Mouse (Mus musculus) liver, embryonic 12.5 days (tissue): ENCODE measurements around the gene Fcho2. TPM values are rescaled to one million over a fixed set of nuclear protein-coding genes. Genes with fewer than 3 reads are reported as not detected.
"Not testable (repeated sequence)": the region's sequence is repeated elsewhere in the genome, so short reads cannot be mapped to it uniquely, and the experiment has no call there.

Experiments
- ATAC-seq: fragments of 200-750 bp; cut with Nextera tagmentation; 2 replicates; pipeline ENCODE4 v1.8.0; 2017; ENCODE audit warnings: moderate number of reproducible peaks, mild to moderate bottlenecking, moderate library complexity
- H3K27ac ChIP-seq: fragments of 300-500 bp; sonication (generic); 2 replicates; pipeline ENCODE4 v1.5.1; 2016; ENCODE audit warnings: mild to moderate bottlenecking
- H3K27me3 ChIP-seq: fragments of 300-500 bp; sonication (generic); replicated peaks from 2 replicates; pipeline ENCODE4 v1.6.1; 2016; ENCODE audit warnings: mild to moderate bottlenecking, moderate library complexity
- H3K36me3 ChIP-seq: fragments of 300-500 bp; sonication (generic); 2 replicates; pipeline ENCODE4 v1.6.1; 2016; ENCODE audit warnings: mild to moderate bottlenecking, moderate library complexity
- H3K4me1 ChIP-seq: fragments of 300-500 bp; sonication (generic); 2 replicates; pipeline ENCODE4 v1.6.1; 2016
- H3K4me2 ChIP-seq: fragments of 300-500 bp; sonication (generic); 2 replicates; pipeline ENCODE4 v1.6.1; 2016; ENCODE audit warnings: mild to moderate bottlenecking, moderate library complexity
- H3K4me3 ChIP-seq: fragments of 300-500 bp; sonication (generic); 2 replicates; pipeline ENCODE4 v1.5.1; 2016; ENCODE audit warnings: mild to moderate bottlenecking, moderate library complexity
- H3K9ac ChIP-seq: fragments of 300-500 bp; sonication (generic); 2 replicates; pipeline ENCODE4 v1.6.1; 2016; ENCODE audit warnings: mild to moderate bottlenecking, moderate library complexity
- H3K9me3 ChIP-seq: fragments of 300-500 bp; sonication (generic); replicated peaks from 2 replicates; pipeline ENCODE4 v1.6.1; 2016; ENCODE audit warnings: mild to moderate bottlenecking, moderate library complexity
- WGBS: fragments of 180-500 bp; shearing (Covaris S2); methylation state at CpG from one replicate; pipeline ENCODE4 v1.1.7; 2016; ENCODE audit not compliant: insufficient replicate concordance; 5-methylcytosine and 5-hydroxymethylcytosine counted together
- polyA plus RNA-seq: library from polyadenylated mRNA; unstranded; fragments of >200 nt; fragmentation: Nextera tagmentation; extraction: Ambion mirVana; gene quantifications from 2 replicates; pipeline ENCODE4 v1.2.1, GENCODE M21; 2016

Gene Fcho2
- 27.4 and 29.4 TPM in 2 replicates for polyA plus RNA-seq

DNA sequence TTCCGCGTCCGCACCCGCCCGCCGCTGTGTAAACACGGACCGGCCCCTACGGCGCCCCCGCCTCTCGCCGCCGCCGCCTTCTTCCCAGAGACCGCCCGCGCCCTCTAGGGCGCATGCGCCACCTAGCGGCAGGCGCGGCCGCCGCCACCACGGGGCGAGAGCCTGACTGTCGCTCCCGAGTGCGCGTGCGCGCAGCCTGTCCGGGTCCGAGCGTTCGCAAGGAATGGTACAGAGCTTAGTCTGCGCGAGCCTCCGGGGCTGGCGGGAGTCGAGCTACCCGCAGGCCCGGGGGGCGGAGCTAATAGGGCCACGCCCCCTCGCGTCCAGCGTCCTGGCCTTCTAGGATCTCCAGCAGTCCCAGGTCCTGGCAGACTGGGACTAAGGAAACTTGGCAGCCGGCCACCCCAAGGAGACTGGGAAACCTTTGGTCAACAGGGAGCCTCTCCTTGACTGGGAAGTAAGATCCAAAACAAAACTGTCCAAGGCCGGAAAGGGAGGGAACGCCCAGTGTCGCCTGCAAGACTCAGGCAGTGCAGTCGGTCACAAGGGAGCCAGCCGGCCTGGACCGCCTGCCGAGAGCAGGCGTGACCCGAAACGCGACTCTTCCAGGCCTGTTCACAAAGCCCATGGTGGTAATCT is at the start of gene Fcho2:
Fcho2 (minus strand) TSS at position 303 of the 639 bp plus-strand sequence.
- Histone ChIP-seq H3K27me3 (no peaks in the 10 kb centered on the region), H3K36me3 (no peaks in the 10 kb centered on the region), H3K27ac (peak within 1 kb of the TSS; percentile 99), H3K4me3 (peak within 1 kb of the TSS; percentile 99), H3K9me3 (no peaks in the 10 kb centered on the region), H3K4me2 (peak within 1 kb of the TSS; percentile 68), H3K9ac (peak within 1 kb of the TSS; percentile 100), H3K4me1 (peaks cover 35% of the 10 kb centered on the region)
- peak; percentile 96 for ATAC-seq
- WGBS, result under 1% methylated on average over 57 of the region's 61 CpGs

DNA sequence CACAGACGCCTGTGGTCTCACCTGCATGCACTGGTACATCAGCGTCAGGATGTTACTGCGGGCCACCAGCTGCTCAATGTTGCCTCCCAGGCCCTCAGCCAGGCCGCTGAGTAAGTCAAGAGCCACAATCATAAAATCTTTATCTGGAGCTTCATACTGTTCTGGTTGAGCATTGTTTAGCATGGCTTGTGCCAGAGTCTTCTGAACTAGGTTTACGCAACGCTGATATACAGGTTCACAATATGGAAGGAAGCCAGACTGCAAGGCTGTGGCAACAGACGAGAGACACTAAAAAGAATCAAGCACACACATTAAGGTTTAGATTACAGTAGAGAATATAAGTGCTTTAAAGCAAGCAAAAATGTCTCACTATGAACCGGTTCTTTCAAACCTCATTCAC is 40.0 kb upstream of the Fcho2 start:
- H3K4me2 ChIP-seq, result no peak overlapping the region
- no peaks in the 10 kb centered on the region for H3K4me1 ChIP-seq
- H3K27me3 ChIP-seq, result no peaks in the 10 kb centered on the region
- ATAC-seq, result no peak
- no peak overlapping the region for H3K4me3 ChIP-seq
- H3K27ac ChIP-seq, result no peak overlapping the region
- no peaks in the 10 kb centered on the region for H3K9me3 ChIP-seq
- H3K9ac ChIP-seq, result no peak overlapping the region
- 85% methylated on average over 8 of the region's 8 CpGs for WGBS
- peaks cover 85% of the 10 kb centered on the region for H3K36me3 ChIP-seq

DNA sequence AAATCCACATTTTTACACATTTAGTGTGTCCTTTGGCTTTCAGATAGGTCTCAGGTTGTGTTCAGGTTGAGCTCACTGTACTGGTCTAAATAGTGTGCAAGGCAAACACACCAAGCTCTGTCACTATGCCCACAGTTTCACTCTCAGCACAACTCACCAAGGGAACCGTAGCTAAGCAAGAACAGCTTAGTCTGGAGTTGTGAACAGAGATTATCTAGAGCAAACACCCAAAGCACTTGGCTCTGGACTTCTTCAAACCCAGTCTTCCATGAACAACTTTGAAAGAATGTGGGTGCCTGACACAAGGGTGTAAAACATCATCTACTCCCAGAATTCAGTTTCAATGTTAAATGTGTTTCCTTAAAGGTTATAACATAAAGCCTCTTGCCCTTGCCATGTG is 30.5 kb upstream of the Fcho2 start:
- no peak for ATAC-seq
- 64% methylated on average over 1 of the region's 1 CpGs for WGBS
- no peaks in the 10 kb centered on the region for H3K9me3 ChIP-seq
- H3K4me1 ChIP-seq, result no peaks in the 10 kb centered on the region
- no peaks in the 10 kb centered on the region for H3K27me3 ChIP-seq
- H3K36me3 ChIP-seq, result peaks cover 70% of the 10 kb centered on the region
- H3K27ac ChIP-seq, result no peak overlapping the region
- H3K4me2 ChIP-seq, result no peak overlapping the region
- H3K9ac ChIP-seq, result no peak overlapping the region
- H3K4me3 ChIP-seq, result no peak overlapping the region

DNA sequence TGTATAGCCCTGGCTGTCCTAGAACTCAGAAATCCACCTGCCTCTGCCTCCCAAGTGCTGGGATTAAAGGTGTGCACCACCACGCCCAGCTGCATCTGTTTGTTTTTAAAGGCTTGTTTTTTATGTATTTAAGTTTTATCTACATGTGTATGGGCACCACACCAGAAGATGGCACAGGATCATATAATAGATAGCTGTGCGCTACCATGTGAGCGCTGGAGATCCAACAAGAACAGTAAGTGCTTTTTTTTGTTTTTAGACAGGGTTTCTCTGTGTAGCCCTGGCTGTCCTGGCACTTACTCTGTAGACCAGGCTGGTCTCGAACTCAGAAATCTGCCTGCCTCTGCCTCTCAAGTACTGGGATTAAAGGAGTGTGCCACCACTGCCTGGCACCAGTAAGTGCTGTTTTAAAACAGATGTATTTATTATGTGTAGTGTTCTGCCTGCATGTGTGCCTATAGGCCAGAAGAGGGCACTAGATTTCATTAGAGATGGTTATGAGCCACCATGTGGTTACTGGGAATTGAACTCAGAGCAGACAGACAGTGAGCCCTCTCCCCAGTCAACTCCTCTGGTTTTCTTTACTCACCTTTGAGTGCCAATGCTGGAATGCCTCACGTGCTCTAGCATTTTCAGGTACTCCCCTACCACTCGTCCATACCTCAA is 21.3 kb upstream of the Fcho2 start:
- Histone ChIP-seq H3K27me3 (no peaks in the 10 kb centered on the region), H3K9me3 (no peaks in the 10 kb centered on the region), H3K27ac (peak overlapping the region; percentile 50), H3K4me3 (no peak overlapping the region), H3K4me1 (peaks cover 29% of the 10 kb centered on the region), H3K9ac (no peak overlapping the region), H3K4me2 (peak overlapping the region; percentile 28), H3K36me3 (peaks cover 33% of the 10 kb centered on the region)
- WGBS, result 70% methylated on average over 6 of the region's 6 CpGs
- peak; percentile 25; the same call in 1 of the 2 replicates for ATAC-seq

DNA sequence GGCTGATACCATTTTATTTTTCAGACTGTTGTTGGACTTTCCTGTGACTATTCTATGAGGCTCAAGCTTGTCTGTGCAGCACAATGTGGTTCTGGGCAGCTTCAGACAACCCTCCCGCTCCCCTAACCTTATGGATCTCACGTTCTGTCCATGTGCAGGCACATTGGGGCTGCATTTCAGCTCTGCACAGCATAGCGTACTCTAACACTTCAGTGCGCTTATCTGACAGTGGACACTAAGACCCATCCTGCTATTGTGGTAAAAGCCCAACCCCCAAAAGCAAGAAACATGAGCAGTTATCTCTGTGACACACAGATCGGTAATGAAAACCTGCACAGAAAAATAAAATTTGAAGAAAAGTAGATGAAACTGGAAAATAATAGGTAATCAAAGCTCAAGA is 20.5 kb upstream of the Fcho2 start:
- Histone ChIP-seq H3K9me3 (no peaks in the 10 kb centered on the region), H3K27ac (peak overlapping the region; percentile 50; the same call in 1 of the 2 replicates), H3K4me1 (peaks cover 29% of the 10 kb centered on the region), H3K36me3 (peaks cover 28% of the 10 kb centered on the region), H3K4me2 (peak overlapping the region; percentile 28), H3K9ac (no peak overlapping the region), H3K4me3 (no peak overlapping the region), H3K27me3 (no peaks in the 10 kb centered on the region)
- peak; percentile 79 for ATAC-seq
- 20% methylated on average over 5 of the region's 5 CpGs for WGBS

GRCm38 (mm10) chr13:98834723-98835122 is 19.5 kb upstream of the Fcho2 start:
- Histone ChIP-seq H3K4me2 (no peak overlapping the region), H3K4me1 (peaks cover 29% of the 10 kb centered on the region), H3K9me3 (no peaks in the 10 kb centered on the region), H3K36me3 (peaks cover 19% of the 10 kb centered on the region), H3K27ac (no peak overlapping the region), H3K4me3 (no peak overlapping the region), H3K9ac (no peak overlapping the region), H3K27me3 (no peaks in the 10 kb centered on the region)
- 75% methylated on average over 3 of the region's 3 CpGs for WGBS
- ATAC-seq, result no peak

GRCm38 (mm10) chr13:98834199-98834598 is 18.9 kb upstream of the Fcho2 start:
- Histone ChIP-seq H3K9me3 (no peaks in the 10 kb centered on the region), H3K27ac (no peak overlapping the region), H3K36me3 (peaks cover 15% of the 10 kb centered on the region), H3K4me2 (no peak overlapping the region), H3K4me3 (no peak overlapping the region), H3K27me3 (no peaks in the 10 kb centered on the region), H3K9ac (no peak overlapping the region), H3K4me1 (peaks cover 29% of the 10 kb centered on the region)
- 47% methylated on average over 1 of the region's 1 CpGs for WGBS
- ATAC-seq, result no peak

DNA sequence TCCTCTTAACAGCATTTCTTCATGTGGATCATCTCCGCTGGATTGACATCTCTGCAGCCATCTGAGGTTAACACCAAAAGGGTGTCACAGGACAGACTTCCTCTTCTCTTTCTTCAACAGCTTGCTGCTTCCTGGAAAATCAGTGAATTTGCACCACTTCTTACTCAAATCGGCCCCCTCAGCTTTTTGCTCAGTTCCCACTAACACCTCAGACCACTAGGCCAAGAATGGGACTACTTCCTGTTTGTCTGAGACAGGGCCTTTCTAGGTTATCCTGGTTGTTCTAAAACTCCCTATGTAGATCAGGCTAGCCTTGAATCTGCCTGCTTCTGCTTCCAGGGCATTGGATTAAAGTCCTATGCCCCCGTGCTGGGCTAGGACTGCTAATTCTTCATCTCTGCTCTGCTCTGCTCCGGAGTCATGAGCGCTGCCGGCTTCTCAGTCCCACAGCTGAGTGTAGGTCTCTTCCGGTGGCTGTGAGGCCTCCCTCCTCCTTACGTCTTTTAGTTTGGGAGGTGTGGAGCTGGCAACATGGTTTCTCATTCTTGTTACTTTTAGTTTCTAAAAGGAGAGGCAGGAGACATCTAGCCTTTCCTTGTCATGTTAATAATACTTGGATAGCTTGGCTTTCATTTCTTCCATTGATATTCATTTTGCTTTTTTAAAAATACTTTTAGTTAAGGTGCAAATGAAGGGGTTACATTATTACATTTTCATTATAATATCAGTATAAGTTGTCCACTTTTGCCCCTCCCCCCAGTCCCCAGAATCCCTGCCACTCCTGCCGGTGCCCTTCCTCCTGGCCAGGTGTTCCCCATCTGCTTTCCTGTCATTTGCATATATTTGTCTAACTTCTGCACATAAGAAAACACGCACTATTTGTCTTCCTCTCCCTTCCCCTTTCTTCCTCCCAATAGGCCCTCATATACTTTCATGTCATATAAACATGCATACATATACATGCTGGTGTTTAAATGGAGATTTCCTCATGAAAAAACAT is 17.5 kb upstream of the Fcho2 start:
- ATAC-seq, result no peak
- H3K27me3 ChIP-seq, result no peaks in the 10 kb centered on the region
- peak overlapping the region; percentile 51 for H3K27ac ChIP-seq
- no peak overlapping the region for H3K9ac ChIP-seq
- WGBS, result 57% methylated on average over 10 of the region's 10 CpGs
- peaks cover 29% of the 10 kb centered on the region for H3K4me1 ChIP-seq
- no peaks in the 10 kb centered on the region for H3K9me3 ChIP-seq
- H3K4me3 ChIP-seq, result no peak overlapping the region
- peaks cover 9% of the 10 kb centered on the region; the same call in 1 of the 2 replicates for H3K36me3 ChIP-seq
- no peak overlapping the region for H3K4me2 ChIP-seq

DNA sequence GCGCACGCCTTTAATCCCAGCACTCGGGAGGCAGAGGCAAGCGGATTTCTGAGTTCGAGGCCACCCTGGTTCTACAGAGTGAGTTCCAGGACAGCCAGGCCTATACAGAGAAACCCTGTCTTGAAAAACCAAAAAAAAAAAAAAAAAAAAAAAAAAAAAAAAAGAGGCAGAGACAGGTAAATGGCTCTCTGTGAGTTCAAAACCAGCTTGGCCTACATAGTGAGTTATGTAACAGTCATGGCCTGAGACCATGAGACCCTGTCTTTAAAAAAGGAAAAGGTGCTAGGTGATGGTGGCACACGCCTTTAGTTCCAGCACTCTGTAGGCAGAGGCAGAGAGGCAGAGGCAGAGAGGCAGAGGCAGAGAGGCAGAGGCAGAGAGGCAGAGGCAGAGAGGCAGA is 13.8 kb upstream of the Fcho2 start:
- H3K4me2 ChIP-seq, H3K4me3 ChIP-seq, H3K4me1 ChIP-seq, H3K27ac ChIP-seq, H3K27me3 ChIP-seq, H3K36me3 ChIP-seq, ATAC-seq, H3K9me3 ChIP-seq, H3K9ac ChIP-seq: not testable (repeated sequence)
- WGBS, result 90% methylated on average over 6 of the region's 6 CpGs

GRCm38 (mm10) chr13:98825574-98825973 is 10.3 kb upstream of the Fcho2 start:
- no peak overlapping the region for H3K9ac ChIP-seq
- H3K27me3 ChIP-seq, result no peaks in the 10 kb centered on the region
- H3K4me2 ChIP-seq, result no peak overlapping the region
- whole genome bisulfite sequencing, result 59% methylated on average over 4 of the region's 4 CpGs
- H3K9me3 ChIP-seq, result no peaks in the 10 kb centered on the region
- no peaks in the 10 kb centered on the region for H3K36me3 ChIP-seq
- no peak overlapping the region for H3K4me3 ChIP-seq
- no peak overlapping the region for H3K27ac ChIP-seq
- ATAC-seq, result no peak
- no peaks in the 10 kb centered on the region for H3K4me1 ChIP-seq

DNA sequence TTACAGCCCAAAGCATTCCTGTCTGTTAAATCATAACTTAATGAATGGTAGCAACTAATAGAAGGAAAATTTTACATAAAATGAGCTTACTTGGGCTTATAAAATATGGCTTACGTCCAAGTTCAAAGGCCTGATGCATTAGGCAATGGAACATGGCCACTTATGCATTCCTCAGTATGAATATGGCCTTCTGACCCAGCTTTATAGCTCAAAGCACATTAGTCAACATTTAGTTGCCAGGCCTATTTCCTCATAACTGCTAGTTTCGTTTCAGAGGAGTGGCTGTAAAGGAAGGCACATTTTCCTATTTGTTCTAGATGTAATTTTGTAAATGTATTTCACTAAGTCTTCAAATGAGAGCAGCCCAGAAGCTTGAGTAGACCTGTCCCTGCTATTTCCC is 3.8 kb upstream of the Fcho2 start:
- H3K4me1 ChIP-seq, result peaks cover 11% of the 10 kb centered on the region
- no peaks in the 10 kb centered on the region for H3K36me3 ChIP-seq
- H3K4me2 ChIP-seq, result no peak overlapping the region
- H3K9me3 ChIP-seq, result no peaks in the 10 kb centered on the region
- no peak for ATAC-seq
- no peaks in the 10 kb centered on the region for H3K27me3 ChIP-seq
- no peak overlapping the region for H3K9ac ChIP-seq
- no peak overlapping the region for H3K27ac ChIP-seq
- 76% methylated on average over 2 of the region's 2 CpGs for WGBS
- no peak overlapping the region for H3K4me3 ChIP-seq

DNA sequence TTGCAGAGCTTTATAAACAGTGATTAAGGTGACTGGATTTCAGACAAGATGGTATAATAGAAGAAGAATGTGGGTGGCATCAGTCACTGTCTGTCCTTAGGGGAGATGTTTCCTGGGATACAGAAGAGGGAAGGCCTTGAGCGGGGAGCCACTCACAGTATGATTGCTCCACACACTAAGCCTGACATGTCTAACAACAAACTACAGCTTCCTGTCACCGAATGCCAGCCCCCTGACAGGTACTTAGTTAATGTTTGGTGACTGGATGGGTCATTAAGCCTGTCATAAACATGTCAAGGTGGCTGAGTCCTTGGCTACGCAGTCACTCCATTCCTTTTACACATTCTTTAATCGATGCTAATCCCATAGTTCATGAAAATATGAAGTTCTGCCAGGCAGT is 3.0 kb upstream of the Fcho2 start:
- Histone ChIP-seq H3K4me2 (no peak overlapping the region), H3K36me3 (no peaks in the 10 kb centered on the region), H3K9ac (no peak overlapping the region), H3K27ac (no peak overlapping the region), H3K4me1 (peaks cover 15% of the 10 kb centered on the region), H3K27me3 (no peaks in the 10 kb centered on the region), H3K4me3 (no peak overlapping the region), H3K9me3 (no peaks in the 10 kb centered on the region)
- no peak for ATAC-seq
- 74% methylated on average over 4 of the region's 4 CpGs for WGBS
